Mouse (Mus musculus): ENCODE data around the gene A830018L16Rik. TPM values are rescaled to one million over a fixed set of nuclear protein-coding genes. Genes with fewer than 3 reads are reported as not detected.

Gene A830018L16Rik
- 2.5 and 3.9 TPM in 2 replicates for polyA plus RNA-seq (2016; fragmentation: Nextera tagmentation; extraction: Ambion mirVana)

DNA sequence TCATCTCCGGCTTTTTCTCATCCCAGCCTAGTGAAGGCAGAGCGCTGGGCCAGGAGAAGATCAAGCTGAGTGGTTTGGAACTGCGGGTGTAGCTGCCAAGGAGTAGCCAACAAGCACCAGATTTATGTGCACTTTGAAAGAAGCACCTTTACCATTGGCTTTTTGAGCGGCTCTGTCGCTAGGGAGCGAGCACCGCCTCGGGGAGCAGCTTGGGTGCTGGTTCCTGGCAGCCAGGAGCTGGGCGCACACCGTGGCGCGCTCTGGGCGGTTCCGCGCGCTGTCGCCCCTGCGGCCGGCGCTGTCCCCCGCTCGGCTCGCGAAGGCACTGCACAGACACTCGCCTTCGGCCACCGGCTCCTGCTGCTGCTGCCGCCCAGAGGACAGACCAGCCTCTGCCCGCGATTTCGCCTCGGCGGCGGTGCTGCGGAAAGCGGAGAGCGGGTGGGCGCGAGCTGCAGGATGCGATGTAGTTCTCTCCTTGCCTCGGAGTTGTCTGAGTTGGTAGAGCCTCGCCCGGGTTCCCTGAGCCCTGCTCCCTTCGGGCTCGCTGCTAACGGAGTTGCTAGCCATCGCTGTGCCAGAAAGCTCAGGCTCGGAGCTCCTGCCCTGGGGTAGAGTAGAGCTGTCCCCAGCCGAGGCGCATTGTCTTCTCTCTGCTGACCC, at the start of gene A830018L16Rik:
Gene A830018L16Rik (plus strand): TSS at position 212 of the 663 bp plus-strand sequence.
- DNase-seq (ENCODE audit: low spot score) = peak; percentile 91
- Histone ChIP-seq H3K27ac (replicated peaks) (peak within 1 kb of the TSS; percentile 77), H3K4me1 (peaks cover 3% of the 10 kb centered on the region), H3K36me3 (replicated peaks) (no peaks in the 10 kb centered on the region), H3K9me3 (no peaks in the 10 kb centered on the region), H3K27me3 (replicated peaks; ENCODE audit: low read depth, poor library complexity, severe bottlenecking) (peaks cover 42% of the 10 kb centered on the region), H3K4me3 (peak within 1 kb of the TSS; percentile 67)
- under 1% methylated on average over 50 of the region's 50 CpGs for WGBS

DNA sequence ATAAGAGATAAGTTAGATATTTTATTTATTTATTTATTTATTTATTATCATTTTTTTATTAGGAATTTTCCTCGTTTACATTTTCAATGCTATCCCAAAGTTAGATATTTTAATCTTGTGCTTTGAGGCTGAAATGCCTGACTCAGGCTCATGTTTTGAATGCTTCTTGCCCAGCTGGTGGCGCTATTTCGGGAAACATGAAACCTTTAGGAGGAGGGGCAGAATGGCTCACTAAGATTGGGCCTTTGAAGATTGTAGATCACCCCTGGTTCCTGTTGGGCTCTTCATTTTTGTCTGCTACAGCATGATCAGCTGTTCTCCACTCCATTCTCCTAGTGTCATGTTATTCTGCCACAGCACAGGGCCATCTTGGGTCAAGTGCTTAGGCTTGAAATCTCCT, 28.1 kb upstream of the A830018L16Rik start:
- no peaks in the 10 kb centered on the region for H3K4me1 ChIP-seq
- H3K4me3 ChIP-seq = no peak overlapping the region
- no peaks in the 10 kb centered on the region for H3K27me3 ChIP-seq (replicated peaks; ENCODE audit: low read depth, poor library complexity, severe bottlenecking)
- H3K27ac ChIP-seq (replicated peaks) = no peak overlapping the region
- no peaks in the 10 kb centered on the region for H3K36me3 ChIP-seq (replicated peaks)
- DNase-seq (ENCODE audit: low spot score) = no peak
- H3K9me3 ChIP-seq = no peaks in the 10 kb centered on the region
- WGBS = 66% methylated on average over 3 of the region's 3 CpGs

DNA sequence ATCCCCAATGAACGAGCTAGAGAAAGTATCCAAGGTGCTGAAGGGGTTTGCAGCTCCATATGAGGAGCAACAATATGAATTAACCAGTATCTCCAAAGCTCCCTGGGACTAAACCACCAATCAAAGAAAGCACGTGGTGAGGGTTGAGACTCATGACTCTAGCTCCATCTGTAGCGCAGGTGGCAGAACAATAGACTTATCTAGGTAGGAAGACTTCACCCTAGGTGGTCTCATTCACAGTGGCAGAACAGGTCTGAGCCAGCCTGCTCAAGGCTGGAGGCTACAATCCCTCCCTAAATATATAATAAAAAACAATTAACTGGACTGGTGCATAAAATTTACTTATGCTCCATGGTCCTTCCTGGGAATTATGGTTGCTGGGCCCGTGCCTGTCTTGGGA, 18.5 kb upstream of the A830018L16Rik start:
- no peaks in the 10 kb centered on the region for H3K9me3 ChIP-seq
- H3K27me3 ChIP-seq (replicated peaks; ENCODE audit: low read depth, poor library complexity, severe bottlenecking) = no peaks in the 10 kb centered on the region
- no peak overlapping the region for H3K27ac ChIP-seq (replicated peaks)
- DNase-seq (ENCODE audit: low spot score) = no peak
- no peaks in the 10 kb centered on the region for H3K36me3 ChIP-seq (replicated peaks)
- no peaks in the 10 kb centered on the region for H3K4me1 ChIP-seq
- H3K4me3 ChIP-seq = no peak overlapping the region
- WGBS = 47% methylated on average over 4 of the region's 4 CpGs

DNA sequence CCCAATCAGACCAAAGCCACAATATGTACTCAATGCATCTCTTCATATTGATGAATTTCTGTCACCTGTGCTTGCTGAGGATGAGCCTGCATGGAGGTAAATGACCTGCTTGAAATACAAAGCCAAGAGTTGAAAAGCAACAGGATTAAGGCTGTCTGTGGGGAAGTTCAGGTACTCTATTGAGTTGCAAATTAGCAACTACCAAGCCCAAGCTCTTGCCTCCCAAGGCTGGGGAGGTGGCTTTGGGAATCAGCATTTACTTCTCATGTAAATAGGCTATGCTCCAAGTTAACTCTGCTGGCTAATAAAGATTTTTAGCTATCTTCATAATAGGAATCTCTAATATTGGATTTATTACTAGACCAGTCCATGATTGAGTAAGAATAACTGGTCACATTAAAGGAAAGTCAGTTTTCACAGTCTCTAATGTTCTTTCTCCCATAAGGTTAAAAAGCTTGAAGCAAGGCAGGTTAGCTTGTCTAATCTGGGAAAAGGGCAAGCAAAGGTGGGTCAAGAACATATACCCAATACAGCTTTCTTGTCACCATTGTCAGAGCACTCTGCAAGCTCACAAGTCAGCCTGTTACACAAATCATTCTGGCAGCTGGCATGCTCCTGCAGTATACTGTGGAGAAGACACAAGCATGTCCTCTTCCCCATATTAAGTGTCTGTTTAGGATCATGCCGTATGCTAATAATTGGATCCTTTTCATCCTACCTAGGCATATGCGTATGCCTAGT, 17.7 kb upstream of the A830018L16Rik start:
- DNase-seq (ENCODE audit: low spot score) = no peak
- Histone ChIP-seq H3K9me3 (no peaks in the 10 kb centered on the region), H3K27ac (replicated peaks) (no peak overlapping the region), H3K4me3 (no peak overlapping the region), H3K36me3 (replicated peaks) (no peaks in the 10 kb centered on the region), H3K4me1 (no peaks in the 10 kb centered on the region), H3K27me3 (replicated peaks; ENCODE audit: low read depth, poor library complexity, severe bottlenecking) (no peaks in the 10 kb centered on the region)
- 91% methylated on average over 2 of the region's 2 CpGs for WGBS

DNA sequence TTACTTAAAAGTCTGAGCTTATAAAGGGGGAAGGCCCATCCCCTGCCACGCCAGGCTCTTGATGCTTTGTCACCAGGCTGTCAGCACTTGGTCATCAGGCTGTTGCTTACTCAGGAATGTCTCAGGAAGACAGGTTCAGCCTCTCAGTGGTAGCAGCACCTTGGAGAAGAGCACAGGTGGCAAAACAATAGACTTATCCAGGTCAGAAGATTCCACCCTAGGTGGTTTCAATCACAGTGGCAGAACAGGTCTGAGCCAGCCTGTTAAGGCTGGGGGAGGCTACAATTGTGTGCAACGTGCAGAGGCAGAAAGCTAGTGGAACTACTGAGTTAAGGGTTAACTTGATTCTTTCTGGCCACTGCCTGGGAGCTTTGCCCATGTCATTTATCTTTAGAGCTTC, 12.7 kb upstream of the A830018L16Rik start:
- Histone ChIP-seq H3K4me1 (no peaks in the 10 kb centered on the region), H3K27me3 (replicated peaks; ENCODE audit: low read depth, poor library complexity, severe bottlenecking) (no peaks in the 10 kb centered on the region), H3K4me3 (no peak overlapping the region), H3K36me3 (replicated peaks) (no peaks in the 10 kb centered on the region), H3K27ac (replicated peaks) (no peak overlapping the region), H3K9me3 (no peaks in the 10 kb centered on the region)
- no peak for DNase-seq (ENCODE audit: low spot score)
- 35% methylated on average over 2 of the region's 2 CpGs for WGBS

DNA sequence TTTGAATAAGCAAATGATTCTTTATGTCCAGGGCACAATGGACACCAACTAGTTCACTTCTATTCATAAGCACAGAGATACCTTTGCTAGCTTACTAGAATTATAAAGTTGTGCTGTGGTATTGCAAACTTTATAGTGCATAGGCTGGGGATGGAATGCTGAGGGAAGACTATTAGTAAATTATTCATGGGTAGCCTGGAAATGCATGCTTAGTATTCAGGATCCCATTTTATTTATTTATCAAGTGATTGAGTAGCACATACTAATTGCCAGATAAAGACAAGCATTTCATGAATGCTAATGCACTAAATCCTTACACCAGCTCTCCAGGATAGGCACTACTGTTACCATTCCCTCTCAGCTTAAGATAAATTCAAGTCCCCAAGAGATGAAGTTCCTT, 8.4 kb upstream of the A830018L16Rik start:
- Histone ChIP-seq H3K4me1 (no peaks in the 10 kb centered on the region), H3K36me3 (replicated peaks) (no peaks in the 10 kb centered on the region), H3K27me3 (replicated peaks; ENCODE audit: low read depth, poor library complexity, severe bottlenecking) (no peaks in the 10 kb centered on the region), H3K27ac (replicated peaks) (no peak overlapping the region), H3K9me3 (no peaks in the 10 kb centered on the region), H3K4me3 (no peak overlapping the region)
- no peak for DNase-seq (ENCODE audit: low spot score)

DNA sequence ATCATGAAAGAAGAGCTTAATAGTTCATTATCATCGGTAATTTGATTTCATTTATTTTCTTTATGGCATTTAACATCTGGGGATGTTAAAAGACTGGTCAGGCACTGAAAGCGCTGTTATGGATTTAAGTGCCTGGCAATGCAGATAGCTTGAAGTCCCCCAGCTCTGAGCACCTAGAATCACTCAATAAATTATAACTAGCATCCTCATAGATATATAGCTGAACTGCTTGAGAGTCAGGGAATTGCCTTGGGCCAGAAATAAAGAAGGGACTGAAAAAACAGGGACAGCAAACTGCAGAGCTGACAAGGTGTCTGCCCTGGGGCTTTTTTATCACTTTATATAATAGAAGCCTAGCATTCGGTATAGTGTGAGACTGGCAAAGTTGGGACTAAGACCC, 7.9 kb upstream of the A830018L16Rik start:
- Histone ChIP-seq H3K4me1 (no peaks in the 10 kb centered on the region), H3K27me3 (replicated peaks; ENCODE audit: low read depth, poor library complexity, severe bottlenecking) (no peaks in the 10 kb centered on the region), H3K36me3 (replicated peaks) (no peaks in the 10 kb centered on the region), H3K27ac (replicated peaks) (no peak overlapping the region), H3K9me3 (no peaks in the 10 kb centered on the region), H3K4me3 (no peak overlapping the region)
- WGBS = 89% methylated on average over 3 of the region's 3 CpGs
- no peak for DNase-seq (ENCODE audit: low spot score)

DNA sequence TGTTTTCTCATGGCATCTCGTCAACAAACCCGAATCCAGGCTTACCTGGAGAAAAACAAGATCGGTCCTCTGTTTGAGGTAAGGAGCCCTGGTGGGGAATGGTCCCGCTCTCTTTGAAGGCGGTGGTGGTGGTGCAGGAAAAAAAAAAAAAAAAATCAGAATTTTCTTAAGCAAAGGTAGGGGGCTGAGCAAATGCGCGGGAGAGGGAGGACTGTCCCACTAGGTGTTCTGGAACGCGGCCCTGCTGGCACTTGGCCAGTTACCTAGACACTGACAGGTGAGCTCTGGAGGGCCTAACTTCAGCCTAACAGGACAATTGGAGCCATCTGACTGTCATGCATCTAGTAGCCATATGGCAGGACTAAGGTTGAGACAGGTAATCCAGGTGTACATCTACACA, 655 bp downstream of the A830018L16Rik start:
- peaks cover 3% of the 10 kb centered on the region for H3K4me1 ChIP-seq
- H3K9me3 ChIP-seq = no peaks in the 10 kb centered on the region
- peak overlapping the region; percentile 67 for H3K4me3 ChIP-seq
- 4% methylated on average over 9 of the region's 9 CpGs for WGBS
- no peak for DNase-seq (ENCODE audit: low spot score)
- H3K27ac ChIP-seq (replicated peaks) = peak overlapping the region; percentile 77
- H3K36me3 ChIP-seq (replicated peaks) = no peaks in the 10 kb centered on the region
- peaks cover 42% of the 10 kb centered on the region for H3K27me3 ChIP-seq (replicated peaks; ENCODE audit: low read depth, poor library complexity, severe bottlenecking)

DNA sequence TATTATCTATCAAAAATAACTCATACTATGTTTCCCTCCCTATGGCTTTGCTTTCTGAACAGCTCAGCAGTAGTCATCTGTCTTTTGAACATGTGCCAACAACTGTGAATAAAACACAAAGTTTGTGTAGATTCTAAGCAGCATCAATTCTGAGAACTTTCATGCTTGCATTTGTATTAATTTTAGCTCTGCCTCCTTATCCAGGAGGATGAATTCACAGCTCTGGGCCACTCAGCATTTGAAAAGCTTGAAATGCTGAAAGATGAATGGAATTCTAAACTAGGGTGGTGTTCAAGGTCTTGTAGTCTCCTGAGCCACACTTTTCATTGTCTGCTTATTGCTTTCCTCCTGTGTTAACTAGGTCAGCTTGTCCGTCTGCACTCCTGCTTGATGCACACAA, 13.4 kb downstream of the A830018L16Rik start:
- DNase-seq (ENCODE audit: low spot score) = no peak
- no peaks in the 10 kb centered on the region for H3K9me3 ChIP-seq
- no peaks in the 10 kb centered on the region for H3K4me1 ChIP-seq
- WGBS = 87% methylated on average over 1 of the region's 1 CpGs
- H3K4me3 ChIP-seq = no peak overlapping the region
- no peaks in the 10 kb centered on the region for H3K36me3 ChIP-seq (replicated peaks)
- H3K27me3 ChIP-seq (replicated peaks; ENCODE audit: low read depth, poor library complexity, severe bottlenecking) = no peaks in the 10 kb centered on the region
- no peak overlapping the region for H3K27ac ChIP-seq (replicated peaks)

DNA sequence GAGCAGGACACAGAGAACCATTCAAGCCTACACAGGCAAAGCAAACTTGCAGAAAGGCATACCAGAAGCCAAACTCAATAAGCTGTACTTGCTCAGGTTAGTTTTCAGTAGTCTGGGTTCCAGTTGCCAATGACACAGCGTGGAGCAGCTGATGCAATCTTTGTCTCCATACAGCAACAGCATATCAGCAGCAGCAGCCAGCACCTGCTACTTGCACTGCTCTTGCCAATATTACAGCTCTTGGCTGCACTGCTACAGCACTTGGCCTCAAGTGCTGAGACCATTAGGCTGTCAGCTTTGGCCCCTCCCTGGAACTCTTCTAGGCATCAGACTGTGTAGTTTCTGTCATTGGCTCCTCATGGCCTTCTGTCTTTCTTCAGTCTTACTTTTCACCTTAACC, 44.4 kb downstream of the A830018L16Rik start:
- H3K27ac ChIP-seq (replicated peaks) = no peak overlapping the region
- 88% methylated on average over 1 of the region's 1 CpGs for WGBS
- 0 out of 2 replicates have a peak, but pooled peaks cover 3% of the 10 kb centered on the region for H3K9me3 ChIP-seq
- H3K36me3 ChIP-seq (replicated peaks) = no peaks in the 10 kb centered on the region
- no peaks in the 10 kb centered on the region for H3K27me3 ChIP-seq (replicated peaks; ENCODE audit: low read depth, poor library complexity, severe bottlenecking)
- no peak overlapping the region for H3K4me3 ChIP-seq
- H3K4me1 ChIP-seq = no peaks in the 10 kb centered on the region
- no peak for DNase-seq (ENCODE audit: low spot score)

DNA sequence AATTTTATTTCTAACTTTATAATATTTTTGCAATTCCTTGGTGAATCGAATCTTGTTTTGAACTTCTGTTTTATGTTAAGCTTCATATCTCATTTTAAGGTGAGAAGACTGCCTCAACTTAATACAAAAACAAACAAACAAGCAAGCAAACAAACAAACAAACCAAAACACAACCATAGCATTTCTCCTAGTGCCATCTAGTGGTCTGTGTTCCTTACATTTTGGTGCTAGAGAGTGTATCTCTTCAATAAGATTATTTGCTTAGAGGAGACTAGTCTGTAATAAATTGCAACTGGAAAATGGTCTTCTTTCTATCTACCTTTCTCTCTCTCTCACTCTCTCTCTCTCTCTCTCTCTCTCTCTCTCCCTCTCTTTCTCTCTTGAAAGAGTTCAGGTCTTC, 52.4 kb downstream of the A830018L16Rik start:
- 75% methylated on average over 1 of the region's 1 CpGs for WGBS
- H3K27me3 ChIP-seq (replicated peaks; ENCODE audit: low read depth, poor library complexity, severe bottlenecking) = no peaks in the 10 kb centered on the region
- no peak for DNase-seq (ENCODE audit: low spot score)
- no peaks in the 10 kb centered on the region for H3K36me3 ChIP-seq (replicated peaks)
- no peak overlapping the region for H3K27ac ChIP-seq (replicated peaks)
- no peaks in the 10 kb centered on the region for H3K4me1 ChIP-seq
- no peaks in the 10 kb centered on the region for H3K9me3 ChIP-seq
- no peak overlapping the region for H3K4me3 ChIP-seq

DNA sequence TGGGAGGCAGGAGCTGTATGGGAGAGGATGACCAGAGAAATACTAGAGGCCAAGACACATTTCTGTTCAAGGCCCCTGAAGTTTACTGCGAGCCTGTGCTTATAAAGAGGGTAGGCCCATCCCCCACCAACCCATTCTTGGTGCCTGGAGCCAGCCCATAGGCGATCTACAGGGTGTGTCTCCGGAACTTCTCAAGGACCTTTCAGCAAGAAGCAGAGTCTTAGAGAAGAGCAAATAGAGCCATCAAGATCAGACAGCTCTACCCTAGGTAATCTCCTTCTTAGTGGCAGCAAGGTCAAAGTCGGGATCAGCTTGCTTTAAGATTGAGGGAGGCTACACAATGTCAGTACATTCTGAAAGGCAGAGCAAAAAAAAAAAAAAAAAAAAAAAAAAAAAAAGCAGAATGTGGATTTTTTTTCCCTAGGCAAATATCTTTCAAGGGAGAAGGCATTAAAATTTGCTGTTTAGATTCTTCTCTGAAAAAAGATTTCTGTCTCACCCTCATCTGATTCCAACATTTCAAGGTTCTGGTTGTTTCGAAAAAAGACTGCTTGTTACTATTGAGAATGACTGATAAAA, 53.2 kb downstream of the A830018L16Rik start:
- Histone ChIP-seq H3K36me3 (replicated peaks) (no peaks in the 10 kb centered on the region), H3K9me3 (no peaks in the 10 kb centered on the region), H3K27me3 (replicated peaks; ENCODE audit: low read depth, poor library complexity, severe bottlenecking) (no peaks in the 10 kb centered on the region), H3K4me1 (no peaks in the 10 kb centered on the region), H3K27ac (replicated peaks) (no peak overlapping the region), H3K4me3 (no peak overlapping the region)
- no peak for DNase-seq (ENCODE audit: low spot score)
- 58% methylated on average over 5 of the region's 5 CpGs for WGBS

DNA sequence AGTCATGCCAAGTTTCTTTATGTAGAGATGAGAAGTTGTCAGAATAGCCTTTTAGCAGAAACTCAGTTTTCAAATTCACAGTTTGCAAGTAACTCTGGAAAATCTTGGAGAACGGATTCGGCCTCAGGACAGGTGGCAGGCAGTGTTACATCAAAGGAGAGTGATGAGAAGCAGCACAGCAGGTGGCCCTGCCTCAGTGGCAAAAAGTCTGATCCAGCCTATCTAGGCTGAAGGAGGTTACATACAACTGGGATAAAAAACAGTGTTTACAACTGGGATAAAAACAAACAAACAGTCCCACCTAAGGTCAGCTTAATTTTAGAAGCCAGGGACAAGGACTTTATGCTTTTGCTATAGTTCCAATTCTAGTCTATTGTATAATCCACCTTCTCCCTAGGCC, 79.0 kb downstream of the A830018L16Rik start:
- no peaks in the 10 kb centered on the region for H3K4me1 ChIP-seq
- no peaks in the 10 kb centered on the region for H3K27me3 ChIP-seq (replicated peaks; ENCODE audit: low read depth, poor library complexity, severe bottlenecking)
- no peak for DNase-seq (ENCODE audit: low spot score)
- H3K27ac ChIP-seq (replicated peaks) = no peak overlapping the region
- no peak overlapping the region for H3K4me3 ChIP-seq
- no peaks in the 10 kb centered on the region for H3K9me3 ChIP-seq
- WGBS = 79% methylated on average over 2 of the region's 2 CpGs
- H3K36me3 ChIP-seq (replicated peaks) = no peaks in the 10 kb centered on the region
